Mouse (Mus musculus): ENCODE data around the gene Gcn1l1. TPM values are rescaled to one million over a fixed set of nuclear protein-coding genes. Genes with fewer than 3 reads are reported as not detected.

Gcn1l1 gene
- polyA plus RNA-seq, 1 experiment from 2014 or later, result 60.4 TPM

Small RNA genes within 50 kb of the gene (microRNA-seq; reads per million reads assigned to microRNA genes)
- gene Mir7029 (not detected), gene Mir7030 (not detected)

Other genes starting within 250 kb of the Gcn1l1 start
- 353 and 383 TPM in 2 replicates for gene Srsf9, start 238.1 kb upstream of the Gcn1l1 start, polyA plus RNA-seq (2016; fragmentation: Nextera tagmentation; extraction: Ambion mirVana)
- gene Gatc, start 224.1 kb upstream of the Gcn1l1 start, polyA plus RNA-seq (2016; fragmentation: Nextera tagmentation; extraction: Ambion mirVana), result 41.5 and 42.1 TPM in 2 replicates
- gene Triap1, start 224.0 kb upstream of the Gcn1l1 start, polyA plus RNA-seq (2016; fragmentation: Nextera tagmentation; extraction: Ambion mirVana), result 54.5 and 55.6 TPM in 2 replicates
- gene Cox6a1, start 216.3 kb upstream of the Gcn1l1 start, polyA plus RNA-seq (2016; fragmentation: Nextera tagmentation; extraction: Ambion mirVana), result 728 and 759 TPM in 2 replicates
- 161 and 182 TPM in 2 replicates for gene Msi1, start 135.7 kb upstream of the Gcn1l1 start, polyA plus RNA-seq (2016; fragmentation: Nextera tagmentation; extraction: Ambion mirVana)
- gene Pla2g1b, start 99.0 kb upstream of the Gcn1l1 start, polyA plus RNA-seq (2016; fragmentation: Nextera tagmentation; extraction: Ambion mirVana), result not detected in 2 replicates
- gene Sirt4, start 80.5 kb upstream of the Gcn1l1 start, polyA plus RNA-seq (2016; fragmentation: Nextera tagmentation; extraction: Ambion mirVana), result 20.0 and 23.2 TPM in 2 replicates
- gene Pxn, start 58.6 kb upstream of the Gcn1l1 start, polyA plus RNA-seq (2016; fragmentation: Nextera tagmentation; extraction: Ambion mirVana), result 24.6 and 25.3 TPM in 2 replicates
- 860 and 944 TPM in 2 replicates for gene Rplp0, start 5.8 kb upstream of the Gcn1l1 start, polyA plus RNA-seq (2016; fragmentation: Nextera tagmentation; extraction: Ambion mirVana)
- gene Rab35, start 66.7 kb downstream of the Gcn1l1 start, polyA plus RNA-seq (2016; fragmentation: Nextera tagmentation; extraction: Ambion mirVana), result 16.1 and 16.7 TPM in 2 replicates
- gene Bicdl1, start 166.4 kb downstream of the Gcn1l1 start, polyA plus RNA-seq (2016; fragmentation: Nextera tagmentation; extraction: Ambion mirVana), result 16.7 and 16.9 TPM in 2 replicates

Measured in forebrain, embryonic 12.5 days (tissue).